Mouse (Mus musculus) heart, adult 2 months (tissue): Measurements from ENCODE around the gene Lss.

Experiments used
- CTCF ChIP-seq: fragments of 200-600 bp; IDR thresholded peaks from 2 replicates; pipeline ENCODE4 v1.8.1; 2022; ENCODE audit warnings: antibody characterized with exemption, mild to moderate bottlenecking, moderate library complexity
- EP300 ChIP-seq: fragments of 200-500 bp; IDR thresholded peaks from 2 replicates; pipeline ENCODE4 v1.6.1; 2011; ENCODE audit warnings: low read depth, low read length, control low read depth; ENCODE audit not compliant: insufficient read depth
- POLR2A ChIP-seq: fragments of 200-500 bp; IDR thresholded peaks from 2 replicates; pipeline ENCODE4 v1.6.1; 2011; ENCODE audit warnings: mild to moderate bottlenecking, low read depth, low read length, control low read depth; ENCODE audit not compliant: insufficient read depth

DNA sequence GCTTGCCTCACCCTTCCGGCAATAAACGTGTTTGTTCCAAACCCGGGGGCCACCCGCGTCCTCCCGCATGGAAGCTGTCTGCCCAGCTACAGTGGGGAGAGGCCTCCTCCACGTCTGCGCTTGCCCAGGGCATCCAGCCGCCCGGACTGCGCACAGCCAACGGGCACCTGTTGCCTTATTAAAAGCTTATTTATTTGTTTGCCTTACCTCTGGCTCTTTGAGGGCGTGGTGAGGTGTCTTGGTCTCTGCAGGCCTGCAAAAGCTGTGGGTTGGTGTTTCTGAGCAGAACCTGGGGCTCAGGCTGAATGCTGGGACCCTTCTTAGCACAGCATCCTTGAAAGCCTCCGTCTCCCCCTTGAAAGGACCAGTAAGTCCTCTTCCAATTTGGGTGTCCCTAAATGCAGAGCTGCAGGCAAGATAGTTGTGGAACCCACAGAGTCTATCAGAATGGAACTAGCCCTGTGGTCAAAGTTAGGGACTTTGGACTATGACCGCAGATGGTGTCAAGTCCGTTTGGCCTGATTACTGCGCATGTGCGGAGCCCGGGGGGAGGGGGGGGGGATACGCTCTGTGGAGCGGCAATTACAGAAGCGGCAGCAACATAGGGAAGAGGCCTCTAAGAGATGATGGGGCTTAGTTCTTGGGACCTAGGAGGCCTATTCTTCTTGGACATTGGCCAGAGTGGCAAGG lies 38.8 kb downstream of the Lss start:
- TF ChIP-seq EP300: no peak
- TF ChIP-seq CTCF: no peak
- TF ChIP-seq POLR2A: no peak
